Mouse (Mus musculus) CD4-positive, CD25-positive, alpha-beta regulatory T cell, adult 2 months (primary cell): ENCODE measurements around the gene Igsf10.
"Not testable (repeated sequence)": the region's sequence is repeated elsewhere in the genome, so short reads cannot be mapped to it uniquely, and the experiment has no call there.

ENCODE experiments used
- DNase-seq: peaks from one replicate; pipeline ENCODE4 v3.0.0-alpha.2; 2012; ENCODE audit warnings: low read depth, low spot score

Igsf10 gene

DNA sequence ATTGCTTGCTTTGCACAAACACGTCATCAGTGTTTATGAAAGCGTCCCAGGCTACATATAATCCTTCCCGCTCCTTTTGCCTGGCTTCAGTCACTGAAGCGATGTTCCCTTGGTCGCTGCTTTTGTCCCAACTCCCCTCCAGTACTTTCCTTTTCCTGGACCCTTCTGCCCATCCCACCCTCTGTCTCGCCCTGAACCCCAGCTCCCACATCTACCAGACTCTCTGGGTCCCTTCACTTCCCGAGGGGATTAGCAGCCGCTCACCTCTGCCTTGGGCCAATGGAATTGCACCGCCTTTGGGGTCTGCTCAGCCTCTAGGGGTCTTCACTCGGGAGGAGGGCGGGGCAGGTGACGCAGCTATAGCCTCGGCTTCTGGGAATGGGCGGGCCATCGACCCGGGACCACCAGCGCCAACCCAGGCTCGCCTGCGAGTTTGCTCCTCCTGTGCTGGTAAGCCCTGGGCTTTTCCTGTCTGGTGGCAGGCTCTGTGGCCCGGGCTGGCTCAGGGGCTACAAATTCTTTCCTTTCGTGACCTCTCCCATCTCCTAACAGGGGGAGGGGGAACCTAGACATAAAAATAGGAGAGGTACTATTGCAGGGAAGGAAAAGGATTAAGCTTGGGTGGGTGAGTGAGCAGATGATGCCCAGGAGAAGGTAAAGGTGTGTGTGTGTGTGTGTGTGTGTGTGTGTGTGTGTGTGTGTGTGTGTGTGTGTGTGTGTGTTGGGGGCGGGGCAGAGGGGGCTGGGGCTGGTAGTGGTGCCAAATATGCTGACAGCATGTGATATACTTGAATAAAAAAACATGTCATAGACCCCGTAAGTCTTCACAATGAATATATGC, at the start of gene Igsf10:
Gene Igsf10 (minus strand): TSS at position 330 of the 841 bp plus-strand sequence.
- peak; percentile 5 for DNase-seq

DNA sequence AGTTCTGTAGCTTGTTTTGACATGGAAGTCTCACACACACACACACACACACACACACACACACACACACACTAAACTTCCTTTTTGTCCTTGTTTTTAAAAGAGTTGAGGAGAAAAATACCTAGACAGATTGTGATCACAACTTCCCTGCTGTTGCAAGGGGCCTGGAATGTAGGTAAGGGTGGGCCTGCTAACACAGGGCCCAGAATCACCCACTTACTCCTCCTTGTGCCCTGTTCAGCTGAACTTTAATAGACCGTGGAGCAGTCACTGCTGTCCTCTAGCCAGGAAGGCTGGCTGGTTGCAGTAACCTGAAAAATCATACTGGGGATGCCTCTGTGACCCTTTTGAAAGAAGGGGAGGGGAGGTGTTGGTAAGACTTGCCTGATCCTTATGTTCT, 41.4 kb upstream of the Igsf10 start:
- DNase-seq: no peak

DNA sequence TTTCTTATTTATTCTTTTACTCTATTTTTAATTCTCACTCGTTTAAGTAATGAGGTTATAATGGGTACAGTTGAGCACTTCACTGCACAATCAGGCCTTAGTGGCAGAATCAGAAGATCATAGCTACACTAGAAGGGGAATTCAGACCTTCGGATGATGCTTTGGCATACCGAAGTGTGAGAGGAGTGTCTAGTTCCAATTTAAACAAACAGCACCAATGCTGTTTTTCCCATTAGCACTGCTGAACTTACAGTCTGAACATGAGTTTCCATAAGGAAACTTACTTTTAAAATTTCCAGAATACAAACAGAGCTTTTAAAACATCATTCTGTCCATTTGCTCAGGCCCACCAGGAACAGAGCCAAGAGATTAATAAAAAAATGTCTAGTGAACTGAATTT, 40.8 kb upstream of the Igsf10 start:
- DNase-seq: no peak

DNA sequence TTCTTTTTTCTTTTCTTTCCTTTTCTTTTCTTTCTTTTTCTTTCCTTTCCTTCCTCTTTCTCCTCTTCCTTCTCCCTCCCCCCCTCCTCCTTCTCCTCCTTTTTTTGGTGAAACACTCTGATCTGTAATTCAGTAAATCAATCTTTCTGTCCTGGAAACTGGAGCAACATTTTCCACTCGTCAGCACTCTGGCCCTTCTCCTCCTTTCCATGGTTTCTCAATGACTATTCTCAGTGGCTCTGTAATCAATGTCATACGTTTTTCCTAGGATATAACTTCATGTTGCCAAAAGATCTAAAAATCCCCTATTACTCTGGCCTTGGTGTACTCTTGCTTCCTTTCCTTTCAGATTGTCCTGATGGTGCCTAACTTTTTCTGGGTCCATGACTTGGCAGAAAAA, 40.1 kb upstream of the Igsf10 start:
- no peak for DNase-seq

DNA sequence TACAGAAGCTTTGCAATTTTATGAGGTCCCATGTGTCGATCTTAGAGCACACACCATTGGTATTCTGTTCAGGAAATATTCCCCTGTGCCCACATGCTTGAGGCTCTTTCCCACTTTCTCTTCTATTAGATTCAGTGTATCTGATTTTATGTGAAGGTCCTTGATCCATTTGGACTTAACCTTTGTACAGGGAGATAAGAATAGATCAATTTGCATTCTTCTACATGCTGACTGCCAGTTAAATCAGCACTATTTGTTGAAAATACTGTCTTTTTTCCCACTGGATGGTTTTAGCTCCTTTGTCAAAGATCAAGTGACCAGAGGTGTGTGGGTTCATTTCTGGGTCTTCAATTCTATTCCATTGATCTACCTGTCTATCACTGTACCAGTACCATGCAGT, 34.6 kb upstream of the Igsf10 start:
- DNase-seq: not testable (repeated sequence)

GRCm38 (mm10) chr3:59361895-59362294, 17.7 kb upstream of the Igsf10 start:
- no peak for DNase-seq

- no peak for DNase-seq
These were observed 15.9 kb upstream of the Igsf10 start for GRCm38 (mm10) chr3:59360102-59360501.

GRCm38 (mm10) chr3:59354156-59354555, 10.0 kb upstream of the Igsf10 start:
- no peak for DNase-seq

DNA sequence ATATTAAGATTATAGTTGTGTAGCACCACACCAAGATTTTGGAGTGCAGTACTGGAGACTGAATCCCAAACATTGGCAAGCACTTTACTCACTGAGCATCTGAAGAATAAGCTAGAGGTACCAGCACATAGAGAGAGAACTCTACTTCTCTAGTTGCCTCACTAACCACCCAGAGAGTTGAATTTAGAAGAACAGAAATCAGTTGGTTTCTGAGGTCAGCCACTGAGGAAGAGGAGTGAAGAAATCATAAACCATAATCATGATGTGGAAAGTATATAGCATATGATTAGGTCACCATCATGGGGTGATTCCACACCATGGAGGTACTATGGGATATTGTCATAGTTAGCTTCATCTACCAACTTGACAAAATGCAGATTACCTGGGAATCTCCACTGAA, 7.6 kb upstream of the Igsf10 start:
- DNase-seq: no peak

DNA sequence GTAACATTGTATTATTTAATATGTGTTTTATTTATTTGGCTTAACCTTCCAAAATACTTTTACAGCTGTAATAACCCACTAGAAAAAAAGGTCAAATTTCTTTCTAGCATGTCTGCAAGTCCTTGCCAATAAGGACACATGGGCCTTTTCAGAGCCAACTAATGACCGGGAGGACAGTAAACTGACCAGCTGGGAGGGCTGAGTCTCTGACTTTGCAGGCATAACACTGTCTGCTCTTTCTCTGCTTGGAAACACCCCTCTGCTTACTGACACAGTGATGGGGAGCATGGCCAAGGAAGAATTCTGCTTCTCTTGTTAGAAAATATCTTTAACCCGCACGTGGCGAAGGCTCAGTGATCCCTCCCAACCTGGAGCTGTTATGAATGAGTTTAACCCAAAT, 1.2 kb downstream of the Igsf10 start:
- DNase-seq: no peak

- DNase-seq: no peak
These were observed 2.4 kb downstream of the Igsf10 start for GRCm38 (mm10) chr3:59341647-59342427.

DNA sequence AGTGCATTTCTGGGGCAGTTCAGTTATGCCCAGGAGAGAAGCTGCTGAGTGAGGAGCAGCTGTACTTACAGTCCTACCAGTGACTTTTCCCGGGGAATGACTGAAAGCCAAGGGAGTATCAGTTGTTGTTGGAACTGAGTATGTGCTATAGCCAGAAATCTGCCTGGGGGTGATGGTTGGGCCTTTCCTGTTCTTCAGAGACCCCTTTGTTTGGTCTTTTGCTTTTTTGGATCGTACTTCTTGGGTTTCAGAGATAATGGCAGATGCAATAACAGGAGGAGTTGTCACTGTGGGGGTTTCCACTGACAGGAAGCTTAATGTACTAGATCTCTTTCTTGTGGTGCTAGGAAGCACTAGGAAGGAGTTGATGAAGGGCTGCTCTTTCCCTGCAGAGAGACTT, 15.7 kb downstream of the Igsf10 start:
- DNase-seq: no peak

DNA sequence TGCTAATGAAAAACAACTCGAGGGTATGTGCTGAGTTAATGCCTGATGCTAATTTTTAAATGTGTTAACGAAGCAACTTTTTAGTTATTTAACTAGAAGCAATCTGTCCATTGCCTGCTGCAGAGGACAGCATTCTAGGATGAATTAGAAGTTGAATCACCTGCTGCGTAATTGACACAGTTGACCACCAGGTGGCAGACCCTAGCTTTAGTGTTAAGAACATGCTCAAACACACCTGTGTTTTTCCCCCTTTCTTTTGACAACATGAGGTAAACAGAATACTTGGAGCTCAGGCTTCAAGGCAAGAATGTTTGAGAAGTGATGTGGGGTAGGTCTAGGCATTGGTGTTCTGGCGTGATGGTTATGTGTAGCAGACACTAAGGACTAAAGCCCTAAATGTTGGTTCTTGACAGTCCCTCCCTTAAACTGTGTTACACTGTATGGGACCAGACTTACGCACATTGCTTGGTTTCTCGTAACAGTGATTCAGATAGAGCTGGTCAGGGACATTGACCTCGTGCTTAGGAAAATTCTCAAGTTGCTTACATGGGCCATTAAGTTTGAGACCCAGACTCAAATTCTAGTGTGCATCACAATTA, 22.8 kb downstream of the Igsf10 start:
- DNase-seq: peak; percentile 75

- no peak for DNase-seq
These were observed 28.1 kb downstream of the Igsf10 start for GRCm38 (mm10) chr3:59316077-59316476.

- DNase-seq: no peak
These were observed 31.6 kb downstream of the Igsf10 start for GRCm38 (mm10) chr3:59312610-59313009.

DNA sequence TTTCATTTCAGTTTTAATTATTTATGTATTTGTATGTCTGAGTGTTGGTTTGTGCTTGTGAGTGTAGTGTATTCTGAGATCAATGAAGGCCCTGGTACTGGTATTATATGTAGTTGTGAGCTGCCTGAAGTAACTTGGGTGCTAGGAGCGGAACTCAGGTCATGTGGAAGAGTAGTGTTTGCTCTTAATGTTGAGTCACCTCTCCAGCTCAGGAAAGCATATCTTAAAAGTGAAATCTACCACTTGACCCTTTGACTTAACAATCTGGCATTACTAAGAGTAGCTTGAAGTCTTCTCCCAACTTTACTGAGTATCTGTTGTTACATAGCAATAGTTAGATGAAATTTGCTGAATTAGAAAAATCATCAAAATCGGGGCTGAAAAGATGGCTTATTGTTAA, 38.7 kb downstream of the Igsf10 start:
- DNase-seq: no peak

- DNase-seq: no peak
These were observed 39.2 kb downstream of the Igsf10 start for GRCm38 (mm10) chr3:59304944-59305343.

DNA sequence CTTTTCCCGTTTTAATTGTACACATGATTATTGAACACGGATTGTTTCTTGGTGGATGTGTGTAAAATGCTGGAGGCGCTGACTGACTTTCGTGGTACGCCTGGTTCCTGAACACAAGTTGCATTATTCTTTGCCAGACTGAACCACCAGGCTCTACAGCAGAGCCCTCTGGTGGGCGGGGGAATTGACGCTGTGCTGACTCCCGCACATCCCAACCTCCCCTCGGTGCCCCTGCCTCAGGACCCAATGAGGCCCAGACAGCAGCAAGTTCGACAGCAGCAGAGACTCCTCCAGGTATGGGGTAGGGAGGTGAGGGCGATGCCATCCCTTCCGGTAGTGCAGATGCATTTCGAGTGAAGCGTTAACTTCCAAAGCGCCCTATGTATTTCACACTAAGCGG, 46.5 kb downstream of the Igsf10 start:
- no peak for DNase-seq

DNA sequence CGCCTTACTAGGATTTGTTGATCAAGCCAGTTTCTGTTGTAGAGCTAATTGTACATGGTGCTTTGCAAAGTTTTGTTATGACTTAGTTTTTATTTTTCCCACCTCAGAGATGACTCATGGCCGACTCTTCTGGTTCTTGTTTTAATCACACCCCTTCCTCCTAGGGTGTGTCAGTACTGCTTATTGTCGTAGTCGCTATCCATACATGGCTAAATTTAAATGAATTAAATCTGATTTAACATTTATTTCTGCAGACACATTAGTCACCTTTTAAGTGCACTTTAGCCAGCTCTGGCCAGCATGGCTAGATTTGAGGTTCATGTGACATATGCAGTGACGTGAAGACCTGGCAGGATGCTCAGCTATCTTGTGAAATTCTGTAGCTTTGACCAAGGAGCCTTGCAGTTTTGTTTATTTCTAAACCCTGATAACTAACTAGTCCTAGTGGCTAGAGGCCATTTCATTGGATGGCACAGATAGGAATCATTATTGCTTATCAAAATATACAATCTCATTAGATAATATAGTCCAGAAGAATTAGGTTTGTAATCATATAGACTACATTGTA, 47.5 kb downstream of the Igsf10 start:
- peak; percentile 16 for DNase-seq

GRCm38 (mm10) chr3:59295699-59296562, 48.3 kb downstream of the Igsf10 start:
- peak; percentile 3 for DNase-seq
